Mouse (Mus musculus): ENCODE measurements around the gene Esm1. TPM values are rescaled to one million over a fixed set of nuclear protein-coding genes. Genes with fewer than 3 reads are reported as not detected.

The Esm1 gene
- not detected in 4 replicates for total RNA-seq (2023; ENCODE audit: inconsistent age)

DNA sequence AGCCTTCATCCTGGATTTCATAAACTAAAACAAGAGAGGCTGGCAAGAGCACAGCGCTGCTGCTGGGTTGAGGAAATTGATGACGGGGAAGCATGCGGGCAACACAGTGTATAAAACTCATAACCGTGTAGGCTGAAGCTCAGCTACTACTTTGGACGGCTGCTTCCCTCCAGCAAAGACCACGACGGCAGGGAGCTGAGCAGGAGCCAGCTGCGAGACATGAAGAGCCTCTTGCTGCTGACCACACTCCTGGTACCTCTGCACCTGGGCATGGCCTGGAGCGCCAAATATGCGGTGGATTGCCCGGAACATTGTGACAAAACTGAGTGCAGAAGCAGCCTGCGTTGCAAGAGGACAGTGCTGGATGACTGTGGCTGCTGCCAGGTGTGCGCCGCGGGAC lies at the start of gene Esm1:
TSS of gene Esm1 (plus strand) at position 36 of the 400 bp plus-strand sequence.

DNA sequence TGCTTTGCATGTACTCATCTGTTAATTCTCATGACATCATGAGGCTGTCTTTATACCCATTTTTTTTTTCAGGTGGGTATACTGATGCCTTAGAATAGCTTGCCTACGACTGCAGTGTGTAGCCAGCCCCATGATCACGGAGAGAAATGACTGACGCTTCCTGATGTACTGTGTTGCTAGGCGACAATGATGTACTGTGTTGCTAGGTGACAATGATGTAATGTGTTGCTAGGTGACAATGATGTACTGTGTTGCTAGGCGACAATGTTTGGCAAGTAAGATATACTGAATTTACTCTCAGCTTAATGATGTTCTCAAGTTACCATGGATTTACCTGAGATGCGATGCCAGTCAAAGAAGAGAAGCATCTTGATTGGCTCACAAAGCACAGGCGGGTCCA lies 16.4 kb downstream of the Esm1 start, which contains the start of gene Gzmk:
TSS of gene Gzmk (minus strand) at position 98 of the 400 bp plus-strand sequence.

Other genes with a start within 250 kb of the Esm1 start
- gene Ccno, start 221.9 kb upstream of the Esm1 start, total RNA-seq (2023; ENCODE audit: inconsistent age): not detected in 4 replicates
- gene Mcidas, start 215.8 kb upstream of the Esm1 start, total RNA-seq (2023; ENCODE audit: inconsistent age): not detected in 4 replicates
- gene Cdc20b, start 174.5 kb upstream of the Esm1 start, total RNA-seq (2023; ENCODE audit: inconsistent age): not detected in 4 replicates
- gene Gpx8, start 163.2 kb upstream of the Esm1 start, total RNA-seq (2023; ENCODE audit: inconsistent age): not detected in 4 replicates
- gene Gzma, start 108.7 kb upstream of the Esm1 start, total RNA-seq (2023; ENCODE audit: inconsistent age): 0.80 to 1.4 TPM in 2 of 4 replicates, not detected in the others
- gene Gzmk, start 16.2 kb downstream of the Esm1 start, total RNA-seq (2023; ENCODE audit: inconsistent age): not detected in 4 replicates
- gene BC067074, start 83.5 kb downstream of the Esm1 start, total RNA-seq (2023; ENCODE audit: inconsistent age): not detected in 4 replicates